Comparison of ENCODE assay signal across 24 mouse cellular contexts in the genomic region with DNA sequence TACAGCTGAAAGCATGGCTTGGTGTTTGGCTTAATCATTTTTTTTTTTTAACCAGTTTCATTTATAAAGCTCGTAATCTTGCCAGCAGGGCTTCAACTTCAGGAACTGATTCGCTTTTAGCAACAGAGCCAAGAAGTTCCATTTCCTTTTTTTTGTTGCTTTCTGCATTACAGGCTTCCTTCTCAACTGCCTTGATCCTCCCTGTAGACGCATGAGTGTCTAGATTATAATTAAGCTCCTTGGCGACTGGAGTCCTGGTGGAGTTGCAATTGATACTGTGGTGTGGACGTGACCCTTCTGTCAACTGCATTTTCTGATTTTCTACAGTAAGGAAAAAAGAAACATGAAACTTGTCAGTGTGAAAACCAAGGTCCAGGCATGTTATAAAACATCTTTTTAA.
DNase-seq lines count a peak whose midpoint lies in the region; ATAC-seq and TF ChIP-seq lines count a peak whose summit lies in the region.
"Had no signal": no experiment of that assay in that cellular context is flagged by ENCODE, and none has a peak within 500 bp of the region (broad histone marks: within the 10 kb centered on the region; RNA-seq: fewer than 3 reads in every experiment).

No protein-coding gene starts in this region.

- no peak for TF ChIP-seq POLR2A in kidney, adult 2 months (IDR thresholded peaks at IDR 0.05; ENCODE audit: low read depth, low read length)

- no peak overlapping the region for H3K4me2 ChIP-seq in kidney, embryonic 16.5 days (replicated peaks; ENCODE audit: low read depth, low read length)
- no peak overlapping the region for H3K4me2 ChIP-seq in lung, embryonic 14.5 days
- no peak overlapping the region for H3K4me2 ChIP-seq in hindbrain, embryonic 16.5 days (ENCODE audit: low read length)
- H3K4me2 ChIP-seq: embryonic facial prominence, embryonic 15.5 days; hindbrain, embryonic 12.5 days had no signal

- no peaks in the 10 kb centered on the region for H3K36me3 ChIP-seq in kidney, adult 2 months (ENCODE audit: control insufficient read depth, insufficient read depth, low read length)
- H3K36me3 ChIP-seq in kidney, embryonic 16.5 days (ENCODE audit: insufficient read depth, low read length) = no peaks in the 10 kb centered on the region
- no peaks in the 10 kb centered on the region for H3K36me3 ChIP-seq in lung, embryonic 14.5 days (ENCODE audit: insufficient read depth)
- no peaks in the 10 kb centered on the region for H3K36me3 ChIP-seq in hindbrain, embryonic 16.5 days (ENCODE audit: control insufficient read depth, insufficient read depth, low read length)
- H3K36me3 ChIP-seq: embryonic facial prominence, embryonic 15.5 days; forebrain, embryonic 10.5 days; heart, embryonic 10.5 days; hindbrain, embryonic 12.5 days had no signal

- H3K9me3 ChIP-seq in kidney, embryonic 16.5 days (ENCODE audit: low read length) = no peaks in the 10 kb centered on the region
- no peaks in the 10 kb centered on the region for H3K9me3 ChIP-seq in lung, embryonic 14.5 days (ENCODE audit: low read depth, low read length)
- no peaks in the 10 kb centered on the region for H3K9me3 ChIP-seq in hindbrain, embryonic 16.5 days (ENCODE audit: control insufficient read depth, low read length)
- H3K9me3 ChIP-seq: embryonic facial prominence, embryonic 15.5 days; forebrain, embryonic 10.5 days; G1E; heart, embryonic 10.5 days; hindbrain, embryonic 12.5 days had no signal

- H3K4me3 ChIP-seq in kidney, adult 2 months (ENCODE audit: insufficient read depth, low read depth, low read length) = no peak overlapping the region
- H3K4me3 ChIP-seq in kidney, embryonic 16.5 days (ENCODE audit: low read length) = no peak overlapping the region
- H3K4me3 ChIP-seq in lung, embryonic 14.5 days (ENCODE audit: low read depth, low read length) = no peak overlapping the region
- H3K4me3 ChIP-seq in hindbrain, embryonic 16.5 days (ENCODE audit: low read length) = no peak overlapping the region
- H3K4me3 ChIP-seq: embryonic facial prominence, embryonic 15.5 days; erythroblast, embryonic 14.5 days; forebrain, embryonic 10.5 days; gastrocnemius, adult 2 months; heart, embryonic 10.5 days; hindbrain, embryonic 12.5 days had no signal

- TF ChIP-seq CTCF in kidney, adult 2 months (conservative IDR thresholded peaks at IDR 0.05; ENCODE audit: insufficient read depth, insufficient read length, low read depth, low read length) = no peak
- no peak for TF ChIP-seq CTCF in lung, embryonic 14.5 days (IDR thresholded peaks at IDR 0.05; ENCODE audit: low read depth)

- WGBS in kidney, adult 2 months = 33% methylated on average over 5 of the region's 5 CpGs
- 20% methylated on average over 5 of the region's 5 CpGs for WGBS in kidney, embryonic 16.5 days
- 31% methylated on average over 5 of the region's 5 CpGs for WGBS in lung, embryonic 14.5 days
- WGBS in hindbrain, embryonic 16.5 days = 58% methylated on average over 5 of the region's 5 CpGs

- H3K4me1 ChIP-seq in kidney, adult 2 months (ENCODE audit: control insufficient read depth, insufficient read depth, low read length) = no peaks in the 10 kb centered on the region
- H3K4me1 ChIP-seq in kidney, embryonic 16.5 days (ENCODE audit: insufficient read depth, low read length) = no peaks in the 10 kb centered on the region
- no peaks in the 10 kb centered on the region; the same call in 1 of the 2 replicates for H3K4me1 ChIP-seq in lung, embryonic 14.5 days (ENCODE audit: insufficient read depth)
- no peaks in the 10 kb centered on the region for H3K4me1 ChIP-seq in hindbrain, embryonic 16.5 days (ENCODE audit: control insufficient read depth, insufficient read depth, low read depth, low read length)
- H3K4me1 ChIP-seq: embryonic facial prominence, embryonic 15.5 days; forebrain, embryonic 10.5 days; heart, embryonic 10.5 days; hindbrain, embryonic 12.5 days had no signal

- H3K9ac ChIP-seq in kidney, embryonic 16.5 days (replicated peaks; ENCODE audit: low read length) = no peak overlapping the region
- no peak overlapping the region for H3K9ac ChIP-seq in lung, embryonic 14.5 days
- H3K9ac ChIP-seq in hindbrain, embryonic 16.5 days (ENCODE audit: low read depth, low read length) = no peak overlapping the region
- H3K9ac ChIP-seq: embryonic facial prominence, embryonic 15.5 days; hindbrain, embryonic 12.5 days had no signal

- DNase-seq in kidney, adult 2 months = peak; percentile 2
- DNase-seq in lung, embryonic 14.5 days = peak; percentile 14
- DNase-seq in lung, postnatal 10 days = no peak
- DNase-seq in thymus, postnatal 36 days = no peak
- DNase-seq: adrenal gland, postnatal 10 days; B cell, adult 2 months; cerebellum, adult 11 months; cerebellum, adult 8-10 months; cerebellum, postnatal 14 days; gastrocnemius, adult 2 months; gastrocnemius, postnatal 25 days; heart, postnatal 14 days had no signal

- no peak overlapping the region for H3K27ac ChIP-seq in kidney, adult 2 months (ENCODE audit: insufficient read depth, low read depth, low read length)
- H3K27ac ChIP-seq in kidney, embryonic 16.5 days (ENCODE audit: low read length) = no peak overlapping the region
- no peak overlapping the region for H3K27ac ChIP-seq in lung, embryonic 14.5 days (ENCODE audit: low read depth)
- no peak overlapping the region for H3K27ac ChIP-seq in hindbrain, embryonic 16.5 days (ENCODE audit: low read depth, low read length)
- H3K27ac ChIP-seq: embryonic facial prominence, embryonic 15.5 days; forebrain, embryonic 10.5 days; gastrocnemius, adult 2 months; heart, embryonic 10.5 days; hindbrain, embryonic 12.5 days; hindbrain, postnatal 0 days had no signal

- no peaks in the 10 kb centered on the region for H3K27me3 ChIP-seq in kidney, adult 2 months (replicated peaks; ENCODE audit: control insufficient read depth, insufficient read depth, low read length)
- H3K27me3 ChIP-seq in kidney, embryonic 16.5 days (ENCODE audit: insufficient read depth, low read length) = no peaks in the 10 kb centered on the region
- H3K27me3 ChIP-seq in lung, embryonic 14.5 days (ENCODE audit: insufficient read depth, low read length) = no peaks in the 10 kb centered on the region
- no peaks in the 10 kb centered on the region for H3K27me3 ChIP-seq in hindbrain, embryonic 16.5 days (replicated peaks; ENCODE audit: control insufficient read depth, insufficient read depth, low read length)
- H3K27me3 ChIP-seq: embryonic facial prominence, embryonic 15.5 days; hindbrain, embryonic 12.5 days had no signal

- no peak for ATAC-seq in kidney, embryonic 16.5 days (ENCODE audit: low FRiP score, low TSS enrichment)
- no peak for ATAC-seq in lung, embryonic 14.5 days (ENCODE audit: insufficient read depth)
- ATAC-seq in hematopoietic stem cell, adult 5-6 weeks (replicated peaks in 1 of 2; ENCODE audit: insufficient read depth in 1 of 2, low FRiP score in 2 of 2, low TSS enrichment in 1 of 2, low read depth in 1 of 2, poor library complexity in 2 of 2, severe bottlenecking in 2 of 2) = peak; percentile 56 to 59
- ATAC-seq in hindbrain, embryonic 16.5 days = no peak
- ATAC-seq: CD4-positive, CD25-positive, alpha-beta regulatory T cell, adult 4 months; forebrain, embryonic 14.5 days; hindbrain, postnatal 0 days had no signal

Comparison
In these comparisons a context has a peak if more than half of its experiments do, and no peak if none do; other contexts are left out.
1. DNase-seq: peak in kidney, adult 2 months (single experiment) and lung, embryonic 14.5 days (single experiment); none in lung, postnatal 10 days (single experiment) and thymus, postnatal 36 days (0 of 2).
2. ATAC-seq: peak in hematopoietic stem cell, adult 5-6 weeks (2 of 2); none in kidney, embryonic 16.5 days (single experiment), lung, embryonic 14.5 days (single experiment) and hindbrain, embryonic 16.5 days (single experiment).